ENCODE assay signal across 11 mouse cellular contexts in the genomic region with DNA sequence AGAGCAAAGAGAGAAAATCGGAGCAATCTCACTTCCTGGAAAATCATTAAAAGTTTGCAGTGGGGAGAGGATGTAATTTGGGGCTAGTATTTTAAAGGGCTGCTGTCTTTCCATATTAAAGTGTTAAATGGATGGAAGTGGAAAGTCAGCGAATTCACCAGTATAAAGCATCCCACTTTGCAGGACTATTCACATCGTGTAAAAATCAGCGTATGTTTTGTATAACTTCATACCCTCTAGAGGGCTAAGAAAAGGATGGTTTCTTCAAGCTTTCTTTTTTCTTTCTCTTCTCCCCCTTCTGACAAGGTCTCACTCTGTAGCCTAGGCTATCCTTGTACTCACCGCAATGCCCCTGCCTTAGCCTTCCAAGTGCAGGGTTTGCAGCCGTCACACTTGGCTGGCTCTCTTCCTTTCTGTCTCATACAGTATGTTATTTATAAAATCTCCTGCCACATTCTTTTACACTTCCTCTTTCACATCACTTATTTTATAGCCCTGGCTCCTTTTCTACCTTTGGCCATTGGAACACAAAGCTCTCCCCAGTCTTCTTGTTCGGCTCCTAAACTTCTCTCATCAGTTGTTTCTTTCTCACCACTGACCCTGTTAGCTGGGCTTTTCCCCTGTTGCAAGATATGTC. TPM values are rescaled to one million over a fixed set of nuclear protein-coding genes. Genes with fewer than 3 reads are reported as not detected.
DNase-seq lines count a peak whose midpoint lies in the region; ATAC-seq and TF ChIP-seq lines count a peak whose summit lies in the region.
"Had no signal": no experiment of that assay in that cellular context is flagged by ENCODE, and none has a peak within 500 bp of the region (broad histone marks: within the 10 kb centered on the region; RNA-seq: fewer than 3 reads in every experiment).

No protein-coding gene starts in this region.

- H3K36me3 ChIP-seq in thymus, adult 2 months (ENCODE audit: control insufficient read depth, insufficient read depth, low read length) = peaks cover 10% of the 10 kb centered on the region
- H3K36me3 ChIP-seq in liver, postnatal 0 days (replicated peaks; ENCODE audit: insufficient read depth, low read length) = peaks cover 6% of the 10 kb centered on the region
- no peaks in the 10 kb centered on the region for H3K36me3 ChIP-seq in forebrain, embryonic 11.5 days (ENCODE audit: control insufficient read depth, insufficient read depth, low read length)

- peaks cover 18% of the 10 kb centered on the region for H3K4me1 ChIP-seq in thymus, adult 2 months (replicated peaks; ENCODE audit: control insufficient read depth, insufficient read depth, low read length)
- H3K4me1 ChIP-seq in liver, postnatal 0 days (ENCODE audit: insufficient read depth) = peaks cover 11% of the 10 kb centered on the region
- 0 out of 2 replicates have a peak, but pooled peaks cover 2% of the 10 kb centered on the region for H3K4me1 ChIP-seq in forebrain, embryonic 11.5 days (replicated peaks; ENCODE audit: control insufficient read depth, insufficient read depth, low read length)

- H3K9ac ChIP-seq in liver, postnatal 0 days (replicated peaks) = no peak overlapping the region
- no peak overlapping the region for H3K9ac ChIP-seq in forebrain, embryonic 11.5 days (ENCODE audit: low read length)
- H3K9ac ChIP-seq: hindbrain, embryonic 12.5 days had no signal

- no peaks in the 10 kb centered on the region for H3K9me3 ChIP-seq in liver, postnatal 0 days (ENCODE audit: low read length)
- H3K9me3 ChIP-seq in forebrain, embryonic 11.5 days (ENCODE audit: control insufficient read depth, low read length) = no peaks in the 10 kb centered on the region
- H3K9me3 ChIP-seq: hindbrain, embryonic 12.5 days had no signal

- no peaks in the 10 kb centered on the region for H3K27me3 ChIP-seq in thymus, adult 2 months (ENCODE audit: control insufficient read depth, insufficient read depth, low read length)
- H3K27me3 ChIP-seq in liver, postnatal 0 days (ENCODE audit: insufficient read depth, low read length) = no peaks in the 10 kb centered on the region
- H3K27me3 ChIP-seq in forebrain, embryonic 11.5 days (ENCODE audit: control insufficient read depth, insufficient read depth, low read length) = no peaks in the 10 kb centered on the region
- H3K27me3 ChIP-seq: hindbrain, embryonic 12.5 days had no signal

- TF ChIP-seq CTCF in thymus, adult 2 months (IDR thresholded peaks at IDR 0.05; ENCODE audit: borderline replicate concordance, control insufficient read depth, extremely low read depth, insufficient read depth, low read length, poor library complexity) = no peak
- no peak for TF ChIP-seq CTCF in liver, postnatal 0 days (IDR thresholded peaks at IDR 0.05; ENCODE audit: low read depth)

- peak; percentile 88 for DNase-seq in heart, adult 11 months
- DNase-seq in heart, postnatal 25 days (ENCODE audit: low spot score) = no peak
- DNase-seq in thymus, adult 2 months = peak; percentile 35
- DNase-seq in thymus, postnatal 10 days (ENCODE audit: low spot score in 2 of 2) = no peak
- DNase-seq in liver, postnatal 0 days = no peak
- DNase-seq in thymus, postnatal 4 days = peak; percentile 25
- DNase-seq in forebrain, embryonic 11.5 days (ENCODE audit: low spot score) = no peak
- no peak for DNase-seq in adrenal gland, postnatal 10 days
- DNase-seq: adrenal gland, postnatal 25 days had no signal

- no peak for TF ChIP-seq EP300 in liver, postnatal 0 days (IDR thresholded peaks at IDR 0.05; ENCODE audit: low read depth)

- ATAC-seq in liver, postnatal 0 days = no peak
- no peak for ATAC-seq in forebrain, embryonic 11.5 days (replicated peaks; ENCODE audit: low FRiP score)

- TF ChIP-seq POLR2A in thymus, adult 2 months (IDR thresholded peaks at IDR 0.05; ENCODE audit: control insufficient read depth, extremely low read depth, insufficient read depth, low read length, poor library complexity) = no peak

- WGBS in thymus, adult 2 months = 30% methylated on average over 7 of the region's 7 CpGs
- WGBS in liver, postnatal 0 days (ENCODE audit: insufficient replicate concordance) = 46% methylated on average over 7 of the region's 7 CpGs
- WGBS in forebrain, embryonic 11.5 days = 87% methylated on average over 7 of the region's 7 CpGs

- H3K4me3 ChIP-seq in thymus, adult 2 months (ENCODE audit: control insufficient read depth, insufficient read depth, low read length) = no peak overlapping the region
- 0 out of 2 replicates have a peak overlapping the region, but pooled peaks have one; percentile 2 for H3K4me3 ChIP-seq in liver, postnatal 0 days (ENCODE audit: low read depth, low read length)
- no peak overlapping the region for H3K4me3 ChIP-seq in forebrain, embryonic 11.5 days (ENCODE audit: low read depth, low read length)
- H3K4me3 ChIP-seq: erythroblast, embryonic 14.5 days; hindbrain, embryonic 12.5 days had no signal

- intact Hi-C loops in heart, postnatal 25 days (cut with DNase I) = loop anchor here (2.0 to 5.0 kb wide), 2 partner anchors 58 to 173 kb away; a partner anchor contains a TSS

- H3K27ac ChIP-seq in thymus, adult 2 months (ENCODE audit: control insufficient read depth, insufficient read depth, low read length) = peak overlapping the region; percentile 69
- peak overlapping the region; percentile 95 for H3K27ac ChIP-seq in liver, postnatal 0 days (ENCODE audit: low read depth)
- H3K27ac ChIP-seq in forebrain, embryonic 11.5 days (ENCODE audit: low read depth, low read length) = no peak overlapping the region
- H3K27ac ChIP-seq: hindbrain, embryonic 12.5 days had no signal

- peak overlapping the region; percentile 79 for H3K4me2 ChIP-seq in liver, postnatal 0 days (ENCODE audit: low read depth, low read length)
- H3K4me2 ChIP-seq in forebrain, embryonic 11.5 days (ENCODE audit: low read depth, low read length, severe bottlenecking) = no peak overlapping the region

RNA-seq across cellular contexts. Expression of a gene that starts 1.8 kb away (rescaled TPM):
- total RNA-seq in heart, postnatal 25 days (2021) = 10 to 100 TPM; 14.6 to 17.7 TPM
- 78.4 and 142 TPM in 2 replicates for polyA plus RNA-seq in thymus, adult 2 months (2012; rRNA removed)
- 12.5 and 13.3 TPM in 2 replicates for polyA plus RNA-seq in liver, postnatal 0 days (2015; fragmentation: Nextera tagmentation; extraction: Ambion mirVana)
- 80.7 and 84.6 TPM in 2 replicates for polyA plus RNA-seq in forebrain, embryonic 11.5 days (2014; fragmentation: Nextera tagmentation; extraction: Ambion mirVana)
- total RNA-seq in adrenal gland, postnatal 10 days (2021) = 10 to 100 TPM; 33.5 to 41.9 TPM

RNA-seq across cellular contexts. Expression of a gene that starts 59.0 kb away (rescaled TPM):
- under 1 TPM; 0.36 to 0.48 TPM for total RNA-seq in heart, postnatal 25 days (2021)
- polyA plus RNA-seq in thymus, adult 2 months (2012; rRNA removed) = 0.20 and 0.34 TPM in 2 replicates
- 1.7 and 2.0 TPM in 2 replicates for polyA plus RNA-seq in liver, postnatal 0 days (2015; fragmentation: Nextera tagmentation; extraction: Ambion mirVana)
- 1.7 and 2.7 TPM in 2 replicates for polyA plus RNA-seq in forebrain, embryonic 11.5 days (2014; fragmentation: Nextera tagmentation; extraction: Ambion mirVana)
- total RNA-seq in adrenal gland, postnatal 10 days (2021) = 1 to 10 TPM in 1 of 2 experiments, under 1 TPM in 1; 0.60 to 2.0 TPM
- polyA plus RNA-seq: erythroblast, embryonic 14.5 days had no signal

RNA-seq across cellular contexts. Expression of a gene that starts 59.0 kb away (rescaled TPM):
- total RNA-seq in heart, postnatal 25 days (2021) = 100 to 1,000 TPM; 178 to 183 TPM
- 121 and 155 TPM in 2 replicates for polyA plus RNA-seq in thymus, adult 2 months (2012; rRNA removed)
- polyA plus RNA-seq in liver, postnatal 0 days (2015; fragmentation: Nextera tagmentation; extraction: Ambion mirVana) = 41.2 and 41.9 TPM in 2 replicates
- 168 and 181 TPM in 2 replicates for polyA plus RNA-seq in forebrain, embryonic 11.5 days (2014; fragmentation: Nextera tagmentation; extraction: Ambion mirVana)
- total RNA-seq in adrenal gland, postnatal 10 days (2021) = 100 to 1,000 TPM; 239 to 254 TPM

Comparison
In these comparisons a context has a peak if more than half of its experiments do, and no peak if none do; other contexts are left out.
1. DNase-seq: peak in heart, adult 11 months (single experiment), thymus, adult 2 months (single experiment) and thymus, postnatal 4 days (single experiment); none in heart, postnatal 25 days (single experiment), thymus, postnatal 10 days (0 of 2), liver, postnatal 0 days (single experiment), forebrain, embryonic 11.5 days (single experiment) and adrenal gland, postnatal 10 days (single experiment).